Comparison of ENCODE assay signal across 19 mouse cellular contexts in the genomic region with DNA sequence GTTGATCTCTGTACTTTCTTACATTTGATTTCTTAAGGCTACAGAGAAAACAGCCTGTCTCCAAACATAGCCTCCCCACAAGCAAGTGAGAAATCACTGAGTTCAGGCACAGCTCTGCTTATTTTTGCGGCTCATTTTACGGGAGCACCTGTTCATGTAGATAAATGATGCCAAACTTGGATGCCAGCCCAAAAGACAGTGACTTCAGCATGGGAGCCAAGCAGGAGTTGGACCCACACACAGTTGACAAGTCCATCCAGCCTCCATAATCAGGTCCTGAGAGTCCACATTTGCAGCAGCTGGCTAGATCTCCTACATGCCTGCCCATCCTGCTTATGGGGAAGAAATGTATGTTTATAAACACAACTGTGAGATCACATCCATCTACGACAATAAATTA.
DNase-seq lines count a peak whose midpoint lies in the region; ATAC-seq and TF ChIP-seq lines count a peak whose summit lies in the region.
"Had no signal": no experiment of that assay in that cellular context is flagged by ENCODE, and none has a peak within 500 bp of the region (broad histone marks: within the 10 kb centered on the region; RNA-seq: fewer than 3 reads in every experiment).

No protein-coding gene starts in this region.

- peak; percentile 3 to 5 for DNase-seq in cerebellum, adult 18-20 months
- peak; percentile 4 for DNase-seq in gastrocnemius, postnatal 14 days
- DNase-seq in gastrocnemius, postnatal 10 days = no peak
- peak; percentile 4 to 6 for DNase-seq in left cerebral cortex, postnatal 36 days (ENCODE audit: low spot score in 2 of 2)
- no peak for DNase-seq in left cerebral cortex, adult 2 months (ENCODE audit: extremely low spot score in 1 of 2, low spot score in 2 of 2)
- DNase-seq in right cerebral cortex, postnatal 14 days = peak; percentile 9
- no peak for DNase-seq in midbrain, embryonic 14.5 days
- DNase-seq: kidney, adult 9 months; liver; liver, postnatal 0 days; lung, postnatal 14 days; thymus, adult 2 months had no signal

- no peaks in the 10 kb centered on the region for H3K4me1 ChIP-seq in midbrain, embryonic 14.5 days (ENCODE audit: control insufficient read depth, insufficient read depth, low read length)
- H3K4me1 ChIP-seq: embryonic facial prominence, embryonic 13.5 days; heart, embryonic 12.5 days; stomach, embryonic 15.5 days had no signal

- TF ChIP-seq CTCF in left cerebral cortex, adult 2 months (IDR thresholded peaks at IDR 0.05) = no peak

- H3K4me2 ChIP-seq in midbrain, embryonic 14.5 days (ENCODE audit: low read length) = no peak overlapping the region
- H3K4me2 ChIP-seq: embryonic facial prominence, embryonic 13.5 days; heart, embryonic 12.5 days; stomach, embryonic 15.5 days had no signal

- 94% methylated on average over 3 of the region's 3 CpGs for WGBS in midbrain, embryonic 14.5 days

- no peaks in the 10 kb centered on the region for H3K36me3 ChIP-seq in midbrain, embryonic 14.5 days (ENCODE audit: control insufficient read depth, insufficient read depth, low read length)
- H3K36me3 ChIP-seq: embryonic facial prominence, embryonic 13.5 days; G1E; heart, embryonic 12.5 days; stomach, embryonic 15.5 days had no signal

- no peaks in the 10 kb centered on the region for H3K9me3 ChIP-seq in midbrain, embryonic 14.5 days (ENCODE audit: control insufficient read depth, low read length)
- H3K9me3 ChIP-seq: embryonic facial prominence, embryonic 13.5 days; heart, embryonic 12.5 days; stomach, embryonic 15.5 days had no signal

- no peaks in the 10 kb centered on the region for H3K27me3 ChIP-seq in midbrain, embryonic 14.5 days (ENCODE audit: control insufficient read depth, insufficient read depth, low read length)
- H3K27me3 ChIP-seq: embryonic facial prominence, embryonic 13.5 days; heart, embryonic 12.5 days; stomach, embryonic 15.5 days had no signal

- no peak overlapping the region for H3K9ac ChIP-seq in midbrain, embryonic 14.5 days (replicated peaks; ENCODE audit: low read length)
- H3K9ac ChIP-seq: embryonic facial prominence, embryonic 13.5 days; heart, embryonic 12.5 days; liver, postnatal 0 days; stomach, embryonic 15.5 days had no signal

- intact Hi-C loops in gastrocnemius, postnatal 14 days (cut with DNase I; ENCODE audit: low total_unique reads) = no loop called here
- intact Hi-C loops in left cerebral cortex, postnatal 36 days (cut with DNase I) = no loop called here
- intact Hi-C loops in left cerebral cortex, adult 2 months (cut with DNase I) = no loop called here

- no peak overlapping the region for H3K27ac ChIP-seq in left cerebral cortex, adult 2 months
- H3K27ac ChIP-seq in midbrain, embryonic 14.5 days (replicated peaks; ENCODE audit: low read depth, low read length) = no peak overlapping the region
- H3K27ac ChIP-seq: embryonic facial prominence, embryonic 13.5 days; stomach, embryonic 15.5 days had no signal

- no peak for ATAC-seq in cerebellum, adult (ENCODE audit: insufficient number of reproducible peaks, low FRiP score, low TSS enrichment)
- no peak for ATAC-seq in midbrain, embryonic 14.5 days (ENCODE audit: low FRiP score, low TSS enrichment)
- ATAC-seq: CD4-positive, CD25-positive, alpha-beta regulatory T cell, adult 4 months; inflammation-experienced regulatory T-cells, adult 6 months; liver, postnatal 0 days had no signal

- no peak overlapping the region for H3K4me3 ChIP-seq in left cerebral cortex, adult 2 months
- no peak overlapping the region for H3K4me3 ChIP-seq in midbrain, embryonic 14.5 days (replicated peaks; ENCODE audit: low read depth, low read length)
- H3K4me3 ChIP-seq: embryonic facial prominence, embryonic 13.5 days; heart, embryonic 12.5 days; stomach, embryonic 15.5 days had no signal

Comparison
In these comparisons a context has a peak if more than half of its experiments do, and no peak if none do; other contexts are left out.
1. DNase-seq: peak in cerebellum, adult 18-20 months (2 of 2), gastrocnemius, postnatal 14 days (single experiment), left cerebral cortex, postnatal 36 days (2 of 2) and right cerebral cortex, postnatal 14 days (single experiment); none in gastrocnemius, postnatal 10 days (single experiment), left cerebral cortex, adult 2 months (0 of 2) and midbrain, embryonic 14.5 days (single experiment).